Mouse (Mus musculus) liver, embryonic 13.5 days (tissue): Measurements from ENCODE around the gene Mylk4. TPM values are rescaled to one million over a fixed set of nuclear protein-coding genes. Genes with fewer than 3 reads are reported as not detected.

Experiments
- ATAC-seq: fragments of 200-750 bp; cut with Nextera tagmentation; 2 replicates; pipeline ENCODE4 v1.8.0; 2017; ENCODE audit warnings: low read depth, mild to moderate bottlenecking, moderate number of reproducible peaks, moderate library complexity
- DNase-seq: peaks from one replicate; pipeline ENCODE4 v3.0.0; 2022
- H3K27ac ChIP-seq: fragments of 300-500 bp; sonication (generic); 2 replicates; pipeline ENCODE4 v1.5.1; 2015; ENCODE audit warnings: moderate library complexity, mild to moderate bottlenecking, inconsistent platforms
- H3K27me3 ChIP-seq: fragments of 300-500 bp; sonication (generic); 2 replicates; pipeline ENCODE4 v1.6.1; 2015; ENCODE audit warnings: mild to moderate bottlenecking, inconsistent platforms
- H3K36me3 ChIP-seq: fragments of 300-500 bp; sonication (generic); 2 replicates; pipeline ENCODE4 v1.6.1; 2015; ENCODE audit warnings: mild to moderate bottlenecking, inconsistent platforms
- H3K4me1 ChIP-seq: fragments of 300-500 bp; sonication (generic); replicated peaks from 2 replicates; pipeline ENCODE4 v1.6.1; 2015; ENCODE audit warnings: inconsistent platforms
- H3K4me2 ChIP-seq: fragments of 300-500 bp; sonication (generic); 2 replicates; pipeline ENCODE4 v1.6.1; 2015; ENCODE audit warnings: inconsistent platforms, mild to moderate bottlenecking, moderate library complexity
- H3K4me3 ChIP-seq: fragments of 300-500 bp; sonication (generic); replicated peaks from 2 replicates; pipeline ENCODE4 v1.5.1; 2015; ENCODE audit warnings: mild to moderate bottlenecking, inconsistent platforms
- H3K9ac ChIP-seq: fragments of 300-500 bp; sonication (generic); 2 replicates; pipeline ENCODE4 v1.6.1; 2015; ENCODE audit warnings: mild to moderate bottlenecking, inconsistent platforms
- H3K9me3 ChIP-seq: fragments of 300-500 bp; sonication (generic); replicated peaks from 2 replicates; pipeline ENCODE4 v1.6.1; 2016; ENCODE audit warnings: inconsistent platforms
- WGBS: fragments of 180-500 bp; shearing (Covaris S2); methylation state at CpG from one replicate; pipeline ENCODE4 v1.1.7; 2015; ENCODE audit not compliant: insufficient replicate concordance; 5-methylcytosine and 5-hydroxymethylcytosine counted together
- polyA plus RNA-seq: library from polyadenylated mRNA; unstranded; fragments of >200 nt; fragmentation: Nextera tagmentation; extraction: Ambion mirVana; gene quantifications from 2 replicates; pipeline ENCODE4 v1.2.1, GENCODE M21; 2015

The Mylk4 gene
- polyA plus RNA-seq, 1 experiment from 2014 or later = 0.06 TPM

DNA sequence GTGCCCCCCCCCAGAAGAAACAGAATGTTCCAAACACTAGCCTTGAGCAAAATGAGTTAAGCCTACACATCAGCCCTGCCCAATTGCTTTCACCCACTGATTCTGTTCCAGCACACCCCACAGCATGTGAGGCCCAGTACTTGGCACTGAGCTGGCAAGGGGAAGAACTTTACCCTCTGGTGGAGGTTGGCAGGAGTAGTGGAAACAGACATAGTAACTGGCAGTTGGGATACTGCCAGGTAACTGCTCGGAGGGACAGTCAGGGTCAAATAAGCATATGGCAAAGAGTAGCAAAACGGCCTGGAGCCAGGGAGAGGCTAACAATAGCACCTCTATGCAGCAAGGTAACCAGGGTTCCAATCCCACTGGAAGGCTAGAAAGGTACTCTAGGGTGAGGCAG is 10.9 kb upstream of the Mylk4 start:
- WGBS = 53% methylated on average over 2 of the region's 2 CpGs

DNA sequence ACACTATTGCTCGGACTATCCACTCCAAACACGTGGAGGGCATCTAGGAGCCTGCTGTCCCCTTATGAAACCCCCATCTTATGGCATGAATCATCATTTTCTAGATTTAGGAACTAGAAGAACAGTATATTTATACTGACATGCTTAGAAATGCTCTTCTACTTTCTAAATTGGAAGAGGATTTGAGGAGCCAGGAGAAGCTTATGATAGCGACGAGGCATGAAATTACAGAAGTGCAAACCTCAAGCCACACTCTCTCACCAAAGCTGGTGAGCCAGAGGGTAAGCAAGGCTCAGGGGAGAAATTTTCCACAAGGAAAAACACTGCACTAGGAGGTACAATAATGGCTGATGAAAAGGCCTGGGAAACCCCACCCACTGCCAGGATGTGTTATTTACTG is 6.0 kb upstream of the Mylk4 start:
- H3K4me2 ChIP-seq = no peak overlapping the region
- no peaks in the 10 kb centered on the region for H3K36me3 ChIP-seq
- H3K27me3 ChIP-seq = no peaks in the 10 kb centered on the region
- DNase-seq = no peak
- H3K27ac ChIP-seq = no peak overlapping the region
- 60% methylated on average over 4 of the region's 4 CpGs for WGBS
- no peaks in the 10 kb centered on the region for H3K4me1 ChIP-seq
- H3K9ac ChIP-seq = no peak overlapping the region
- no peak for ATAC-seq
- no peak overlapping the region for H3K4me3 ChIP-seq
- no peaks in the 10 kb centered on the region for H3K9me3 ChIP-seq

More for the DNA sequence above, 10.9 kb upstream of the Mylk4 start:
- Histone ChIP-seq H3K27me3 (no peaks in the 10 kb centered on the region), H3K27ac (no peak overlapping the region), H3K4me2 (no peak overlapping the region), H3K4me1 (no peaks in the 10 kb centered on the region), H3K9ac (no peak overlapping the region), H3K36me3 (no peaks in the 10 kb centered on the region), H3K4me3 (no peak overlapping the region), H3K9me3 (no peaks in the 10 kb centered on the region)
- no peak for ATAC-seq
- no peak for DNase-seq

DNA sequence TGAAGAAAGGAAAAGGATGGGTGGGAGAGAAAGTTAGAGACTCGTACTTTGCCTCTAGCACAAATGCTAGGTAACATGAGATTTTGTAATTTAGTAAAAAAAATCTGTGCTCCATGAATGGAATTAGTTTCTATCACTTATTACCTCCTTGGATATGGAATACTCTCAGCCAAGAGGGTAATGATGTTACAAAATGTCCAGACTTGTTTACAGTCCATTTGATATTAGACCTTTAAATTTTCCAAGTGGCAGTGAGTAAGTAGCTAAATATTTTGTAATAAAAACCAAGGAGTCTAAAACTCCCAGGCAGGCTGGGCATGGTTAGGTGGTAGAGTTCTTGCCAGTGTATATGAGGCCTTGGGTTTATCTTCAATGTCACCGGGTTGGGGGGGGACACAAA is 3.8 kb upstream of the Mylk4 start:
- Histone ChIP-seq H3K4me3 (no peak overlapping the region), H3K36me3 (no peaks in the 10 kb centered on the region), H3K9ac (no peak overlapping the region), H3K9me3 (no peaks in the 10 kb centered on the region), H3K27me3 (no peaks in the 10 kb centered on the region), H3K4me1 (no peaks in the 10 kb centered on the region), H3K27ac (no peak overlapping the region), H3K4me2 (no peak overlapping the region)
- WGBS = 48% methylated on average over 2 of the region's 2 CpGs
- DNase-seq (no peak), ATAC-seq (no peak)

DNA sequence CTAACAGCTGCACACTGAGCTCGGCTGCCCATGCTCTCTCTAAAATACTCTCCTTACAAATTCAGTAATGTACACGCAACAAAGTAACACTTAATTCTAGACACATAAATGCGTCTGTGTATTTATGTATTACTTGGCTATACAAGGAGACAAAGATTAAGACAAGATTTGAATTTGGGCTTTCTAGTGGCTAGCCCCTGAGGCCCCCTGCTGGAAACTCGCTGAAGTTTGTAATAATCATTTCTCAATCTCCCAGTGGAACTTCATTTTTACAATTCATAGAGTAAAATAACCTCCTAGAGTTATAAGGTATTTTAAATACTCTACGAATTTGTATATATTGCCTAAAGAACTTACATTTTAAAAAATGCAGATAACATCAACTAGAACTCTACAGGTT is 699 bp downstream of the Mylk4 start:
- Histone ChIP-seq H3K9me3 (no peaks in the 10 kb centered on the region), H3K27ac (no peak overlapping the region), H3K4me3 (no peak overlapping the region), H3K4me1 (no peaks in the 10 kb centered on the region), H3K4me2 (no peak overlapping the region), H3K9ac (no peak overlapping the region), H3K36me3 (no peaks in the 10 kb centered on the region), H3K27me3 (no peaks in the 10 kb centered on the region)
- no peak for ATAC-seq
- 42% methylated on average over 5 of the region's 5 CpGs for WGBS
- DNase-seq = no peak

DNA sequence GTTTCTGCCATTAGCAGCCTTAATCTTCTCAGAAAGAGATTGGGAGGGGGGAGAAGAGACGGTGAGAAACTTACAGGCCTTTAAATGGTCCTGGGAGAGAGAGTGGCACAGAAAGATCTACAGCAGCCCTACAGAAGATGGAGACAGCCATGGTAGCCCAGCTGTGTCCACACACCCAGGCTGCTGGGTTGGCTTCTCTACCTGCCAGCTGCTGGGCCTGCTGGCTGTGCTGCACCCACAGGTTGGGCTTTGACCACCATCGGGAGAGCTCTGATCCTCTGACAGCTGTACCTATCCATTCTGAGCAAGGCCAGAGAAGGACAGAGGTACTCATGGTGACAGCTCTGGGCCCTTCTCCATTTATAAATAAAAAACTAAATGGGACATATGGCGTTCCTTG is 4.9 kb downstream of the Mylk4 start:
- no peaks in the 10 kb centered on the region for H3K4me1 ChIP-seq
- no peaks in the 10 kb centered on the region for H3K27me3 ChIP-seq
- H3K9me3 ChIP-seq = no peaks in the 10 kb centered on the region
- H3K36me3 ChIP-seq = no peaks in the 10 kb centered on the region
- ATAC-seq (no peak), DNase-seq (no peak)
- no peak overlapping the region for H3K4me3 ChIP-seq
- H3K27ac ChIP-seq = no peak overlapping the region
- no peak overlapping the region for H3K9ac ChIP-seq
- 63% methylated on average over 3 of the region's 3 CpGs for WGBS
- no peak overlapping the region for H3K4me2 ChIP-seq

DNA sequence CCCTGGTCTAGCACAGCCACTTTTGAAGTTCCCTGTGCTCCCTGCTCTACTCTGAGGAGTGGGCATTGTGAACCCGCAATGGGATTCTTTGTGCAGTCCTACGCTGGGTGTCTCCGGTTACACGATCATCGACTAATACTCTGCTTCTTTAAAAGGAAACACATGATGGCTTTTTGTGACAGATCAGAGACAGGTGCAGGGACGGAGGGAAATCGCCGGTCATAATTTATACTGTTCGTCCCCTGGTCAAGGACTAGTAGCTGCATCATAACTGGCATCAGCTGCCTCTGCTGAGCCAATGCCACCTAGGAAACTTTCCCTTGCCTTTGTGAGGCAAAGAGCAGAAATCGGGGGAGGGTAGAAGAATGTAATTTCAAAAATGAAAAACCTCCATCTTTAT is 7.4 kb downstream of the Mylk4 start:
- H3K36me3 ChIP-seq = no peaks in the 10 kb centered on the region
- no peak overlapping the region for H3K27ac ChIP-seq
- no peaks in the 10 kb centered on the region for H3K27me3 ChIP-seq
- 76% methylated on average over 10 of the region's 10 CpGs for WGBS
- DNase-seq = no peak
- H3K4me2 ChIP-seq = no peak overlapping the region
- ATAC-seq = no peak
- H3K9ac ChIP-seq = no peak overlapping the region
- H3K4me3 ChIP-seq = no peak overlapping the region
- no peaks in the 10 kb centered on the region for H3K4me1 ChIP-seq
- H3K9me3 ChIP-seq = no peaks in the 10 kb centered on the region

DNA sequence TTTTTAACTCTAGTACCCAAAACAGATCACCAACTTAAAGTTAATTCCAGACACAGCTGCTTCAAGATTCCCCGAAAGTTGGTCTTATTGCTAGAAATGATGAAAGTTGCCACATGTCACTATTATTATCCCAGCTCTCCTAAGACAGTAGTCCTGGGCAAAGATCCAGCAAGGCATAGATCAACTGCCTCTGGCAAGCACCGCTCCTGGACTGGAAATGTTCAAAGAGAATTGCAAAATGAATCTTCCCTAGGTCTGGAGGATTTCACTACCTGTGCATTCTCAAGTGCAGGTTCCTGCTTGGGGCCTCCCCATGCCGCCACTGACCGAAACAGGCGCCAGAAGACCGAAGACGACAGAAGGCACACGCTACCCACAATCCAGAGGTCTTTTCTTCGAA is 7.9 kb downstream of the Mylk4 start:
- H3K27ac ChIP-seq = no peak overlapping the region
- no peaks in the 10 kb centered on the region for H3K4me1 ChIP-seq
- no peak overlapping the region for H3K9ac ChIP-seq
- H3K27me3 ChIP-seq = no peaks in the 10 kb centered on the region
- ATAC-seq (no peak), DNase-seq (no peak)
- 73% methylated on average over 9 of the region's 9 CpGs for WGBS
- no peaks in the 10 kb centered on the region for H3K36me3 ChIP-seq
- H3K4me3 ChIP-seq = no peak overlapping the region
- H3K4me2 ChIP-seq = no peak overlapping the region
- no peaks in the 10 kb centered on the region for H3K9me3 ChIP-seq

DNA sequence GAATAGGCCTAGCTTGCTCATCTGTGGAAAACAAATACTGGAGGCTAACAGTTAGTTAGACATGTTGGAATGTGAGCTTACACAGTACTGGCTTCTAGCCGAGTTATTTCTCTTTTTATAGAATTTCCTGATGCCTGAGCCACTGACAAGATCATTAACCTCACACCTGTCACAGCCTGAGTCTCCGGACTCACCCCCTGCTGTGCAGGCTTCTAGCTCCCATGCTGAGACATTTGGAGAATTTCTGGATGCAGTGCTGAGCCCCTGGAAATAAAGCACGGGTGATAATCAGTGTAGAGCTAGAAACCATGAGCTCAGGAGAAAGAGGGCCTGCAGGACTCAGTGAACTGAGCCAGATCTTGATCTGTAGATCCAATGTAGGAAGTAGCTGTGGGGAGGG is 13.8 kb downstream of the Mylk4 start:
- WGBS = 27% methylated on average over 3 of the region's 3 CpGs
- Histone ChIP-seq H3K27ac (no peak overlapping the region), H3K9me3 (no peaks in the 10 kb centered on the region), H3K27me3 (no peaks in the 10 kb centered on the region), H3K4me1 (no peaks in the 10 kb centered on the region), H3K4me3 (no peak overlapping the region), H3K4me2 (no peak overlapping the region), H3K9ac (no peak overlapping the region), H3K36me3 (no peaks in the 10 kb centered on the region)
- DNase-seq = no peak
- ATAC-seq = no peak

DNA sequence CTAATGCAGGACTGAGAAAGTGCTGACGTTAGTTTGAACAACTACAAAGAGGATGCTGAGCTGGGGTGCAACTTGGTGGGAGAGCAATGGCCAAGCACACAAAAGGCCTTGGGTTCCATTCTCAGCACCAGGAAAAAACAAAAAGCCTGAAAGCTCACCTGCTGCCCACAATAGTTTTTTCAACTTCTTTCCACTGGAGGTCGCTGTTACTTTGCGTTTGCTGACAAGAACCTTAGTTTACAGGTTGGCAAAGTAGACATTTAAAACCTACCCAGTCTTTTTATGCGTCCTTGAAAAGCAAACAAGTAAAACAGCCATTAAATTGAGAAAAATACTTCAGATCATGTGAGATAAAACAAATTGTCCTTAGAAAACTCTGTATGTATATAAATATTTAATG is 15.7 kb downstream of the Mylk4 start:
- Histone ChIP-seq H3K36me3 (no peaks in the 10 kb centered on the region), H3K4me3 (no peak overlapping the region), H3K27me3 (no peaks in the 10 kb centered on the region), H3K9ac (no peak overlapping the region), H3K4me1 (no peaks in the 10 kb centered on the region), H3K4me2 (no peak overlapping the region), H3K27ac (no peak overlapping the region), H3K9me3 (no peaks in the 10 kb centered on the region)
- ATAC-seq (no peak), DNase-seq (peak; percentile 2)
- WGBS = 9% methylated on average over 4 of the region's 4 CpGs

DNA sequence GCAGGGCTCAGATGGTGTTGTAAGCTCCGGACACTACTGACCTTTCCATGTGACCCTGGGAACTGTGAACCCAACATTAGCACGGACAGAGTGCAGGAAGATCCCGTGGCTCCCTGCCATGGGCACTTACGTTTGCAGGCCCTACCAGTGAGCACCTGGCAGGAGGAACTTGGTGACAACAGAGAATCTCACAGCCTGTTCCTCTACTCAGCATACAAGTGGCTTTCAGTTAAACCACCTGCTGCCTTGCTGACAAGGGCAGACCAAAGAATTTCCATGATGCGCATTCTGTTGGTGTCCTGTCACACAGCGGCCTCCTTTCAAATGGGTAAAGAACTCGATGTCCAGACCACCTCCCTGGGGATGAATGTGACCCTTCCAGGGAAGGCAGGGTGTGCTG is 19.3 kb downstream of the Mylk4 start:
- Histone ChIP-seq H3K27ac (no peak overlapping the region), H3K27me3 (no peaks in the 10 kb centered on the region), H3K9me3 (no peaks in the 10 kb centered on the region), H3K4me3 (no peak overlapping the region), H3K4me2 (no peak overlapping the region), H3K4me1 (no peaks in the 10 kb centered on the region), H3K9ac (no peak overlapping the region), H3K36me3 (no peaks in the 10 kb centered on the region)
- WGBS = 38% methylated on average over 7 of the region's 7 CpGs
- no peak for DNase-seq
- no peak for ATAC-seq

DNA sequence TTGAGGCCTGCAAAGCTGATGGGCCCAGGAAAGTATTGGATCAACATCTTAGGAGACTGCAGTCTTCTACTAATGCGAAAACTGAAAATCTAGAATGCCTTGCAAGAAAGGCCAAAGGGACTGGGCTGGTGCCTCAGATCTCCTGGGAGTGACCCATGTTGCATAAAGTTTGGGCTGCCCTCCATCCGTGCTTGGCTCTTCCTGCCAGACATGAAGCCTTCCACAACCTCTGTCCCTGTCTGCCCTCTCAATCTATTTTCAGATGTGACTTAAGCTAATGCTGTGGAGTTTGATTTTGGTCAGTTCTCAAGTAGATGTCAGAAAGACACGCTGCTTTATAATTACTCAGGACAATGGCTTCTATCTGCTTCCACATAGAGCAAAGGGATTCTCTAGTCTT is 20.6 kb downstream of the Mylk4 start:
- no peaks in the 10 kb centered on the region for H3K9me3 ChIP-seq
- no peak overlapping the region for H3K9ac ChIP-seq
- 53% methylated on average over 3 of the region's 3 CpGs for WGBS
- H3K4me3 ChIP-seq = no peak overlapping the region
- ATAC-seq (no peak), DNase-seq (no peak)
- no peaks in the 10 kb centered on the region for H3K27me3 ChIP-seq
- no peaks in the 10 kb centered on the region for H3K4me1 ChIP-seq
- no peaks in the 10 kb centered on the region for H3K36me3 ChIP-seq
- H3K4me2 ChIP-seq = no peak overlapping the region
- no peak overlapping the region for H3K27ac ChIP-seq

DNA sequence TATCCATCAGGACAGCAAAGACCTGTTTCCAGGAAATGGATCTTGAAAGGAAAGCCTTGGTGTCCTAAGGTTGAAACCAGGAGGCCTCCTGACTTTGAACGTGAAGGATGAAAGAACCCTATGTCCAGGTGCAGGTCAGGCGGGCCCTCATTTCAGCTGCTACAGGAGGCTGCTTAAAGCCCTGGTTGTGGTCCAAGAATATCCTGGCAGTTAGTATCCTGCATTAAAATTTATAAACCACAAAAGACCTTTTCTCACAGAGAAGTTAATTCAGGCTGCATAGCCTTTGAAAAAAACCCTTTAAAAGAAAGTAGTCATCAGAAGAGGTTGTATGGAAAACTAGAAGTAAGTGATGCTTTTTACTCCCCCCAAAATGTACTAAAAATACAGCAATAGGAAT is 23.0 kb downstream of the Mylk4 start:
- no peaks in the 10 kb centered on the region for H3K27me3 ChIP-seq
- no peaks in the 10 kb centered on the region for H3K4me1 ChIP-seq
- no peaks in the 10 kb centered on the region for H3K9me3 ChIP-seq
- H3K4me3 ChIP-seq = no peak overlapping the region
- 58% methylated on average over 2 of the region's 2 CpGs for WGBS
- H3K27ac ChIP-seq = no peak overlapping the region
- no peaks in the 10 kb centered on the region for H3K36me3 ChIP-seq
- no peak for ATAC-seq
- H3K4me2 ChIP-seq = no peak overlapping the region
- H3K9ac ChIP-seq = no peak overlapping the region
- no peak for DNase-seq

DNA sequence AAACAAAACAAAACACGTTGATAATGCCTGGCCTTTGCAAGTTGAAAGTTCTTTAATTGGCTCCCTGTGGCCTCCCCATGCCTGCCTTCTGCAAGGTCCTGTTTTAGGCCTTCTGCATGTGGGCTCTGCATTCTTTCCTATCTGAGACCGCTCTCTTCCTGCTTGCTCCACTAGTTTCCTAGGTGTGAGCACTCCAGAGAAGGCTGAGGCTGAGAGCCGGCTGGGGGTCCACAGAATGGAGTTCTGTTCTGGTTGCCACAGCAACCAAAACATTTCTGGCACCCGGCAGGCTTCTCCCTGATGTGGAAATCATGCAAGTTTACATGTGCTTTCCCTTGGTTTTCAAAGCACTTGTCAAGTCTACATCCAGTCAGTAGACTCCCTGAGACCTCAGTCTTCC is 24.7 kb downstream of the Mylk4 start:
- H3K4me1 ChIP-seq = no peaks in the 10 kb centered on the region
- H3K4me3 ChIP-seq = no peak overlapping the region
- no peak overlapping the region for H3K9ac ChIP-seq
- H3K36me3 ChIP-seq = no peaks in the 10 kb centered on the region
- no peaks in the 10 kb centered on the region for H3K9me3 ChIP-seq
- 25% methylated on average over 4 of the region's 4 CpGs for WGBS
- ATAC-seq (no peak), DNase-seq (no peak)
- no peaks in the 10 kb centered on the region for H3K27me3 ChIP-seq
- no peak overlapping the region for H3K27ac ChIP-seq
- H3K4me2 ChIP-seq = no peak overlapping the region
